Mouse (Mus musculus): ENCODE measurements at regions not wholly inside any gene's neighbourhood (a gene's known extent, or its start where the extent isn't known, plus 50 kb on each side); places are given as distances from the start of the nearest gene placed in this dataset.

DNA sequence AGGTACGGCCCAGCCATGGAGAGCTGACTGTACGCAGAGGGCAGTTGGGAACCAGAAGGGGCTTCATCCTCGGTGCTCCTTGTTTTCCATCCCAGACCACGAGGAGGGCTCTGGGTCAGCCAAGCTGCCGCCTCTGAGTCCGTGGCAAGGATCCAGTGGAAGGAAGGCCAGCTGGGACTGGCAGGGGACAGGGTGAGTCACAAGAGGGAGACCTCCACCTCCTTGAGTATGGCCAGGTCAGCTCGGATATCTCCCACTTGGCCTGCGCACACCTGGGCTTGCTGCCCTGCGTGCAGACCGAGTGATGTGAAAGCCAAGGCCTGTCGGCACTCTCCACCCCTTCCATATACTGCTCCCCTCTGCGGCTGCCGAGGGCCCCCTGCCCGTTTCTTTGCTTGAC, 270.9 kb upstream of the Rtl1 start:
- peak; percentile 4 for DNase-seq (ENCODE audit: extremely low read depth, insufficient read length, low spot score)

DNA sequence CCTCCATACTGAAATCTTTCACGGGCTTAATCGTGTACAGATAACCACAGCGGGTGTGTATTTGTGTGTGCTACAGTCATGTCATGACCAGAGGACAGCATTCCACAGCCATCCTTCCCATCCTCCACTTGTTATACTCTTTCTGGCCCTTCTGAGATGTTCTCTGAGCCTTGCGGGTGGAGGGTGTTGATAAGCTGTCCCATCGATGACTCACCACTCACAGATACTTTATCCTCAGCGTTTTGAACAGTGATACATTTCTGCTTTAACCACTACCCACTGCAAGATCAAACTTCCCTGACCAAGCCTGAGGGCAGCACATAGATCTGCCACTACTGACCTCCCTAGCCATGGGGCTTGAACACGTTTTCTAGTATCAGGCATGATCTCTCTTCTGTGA, 274.3 kb upstream of the Rtl1 start:
- no peak for DNase-seq (ENCODE audit: extremely low read depth, insufficient read length, low spot score)

DNA sequence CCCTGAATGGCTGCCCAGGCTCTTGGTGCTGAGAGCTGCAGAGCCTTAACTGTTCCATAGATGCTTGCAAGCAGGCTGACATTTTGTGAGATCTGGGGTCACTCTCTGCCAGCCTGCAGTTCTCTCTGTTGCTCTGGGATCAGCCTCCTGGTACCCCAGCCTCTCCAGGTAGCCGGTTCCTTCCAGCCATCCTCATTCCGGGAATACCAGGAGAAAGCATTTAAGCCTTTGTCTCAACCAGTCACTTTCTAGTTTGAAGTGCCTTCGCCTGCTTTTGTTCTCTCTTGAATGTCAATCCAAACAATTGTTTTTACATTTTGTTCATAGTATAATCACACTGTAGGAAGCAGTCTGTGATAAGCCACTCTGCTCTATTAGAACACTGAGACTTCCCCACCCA, 281.0 kb upstream of the Rtl1 start:
- no peak for DNase-seq (ENCODE audit: extremely low read depth, insufficient read length, low spot score)

DNA sequence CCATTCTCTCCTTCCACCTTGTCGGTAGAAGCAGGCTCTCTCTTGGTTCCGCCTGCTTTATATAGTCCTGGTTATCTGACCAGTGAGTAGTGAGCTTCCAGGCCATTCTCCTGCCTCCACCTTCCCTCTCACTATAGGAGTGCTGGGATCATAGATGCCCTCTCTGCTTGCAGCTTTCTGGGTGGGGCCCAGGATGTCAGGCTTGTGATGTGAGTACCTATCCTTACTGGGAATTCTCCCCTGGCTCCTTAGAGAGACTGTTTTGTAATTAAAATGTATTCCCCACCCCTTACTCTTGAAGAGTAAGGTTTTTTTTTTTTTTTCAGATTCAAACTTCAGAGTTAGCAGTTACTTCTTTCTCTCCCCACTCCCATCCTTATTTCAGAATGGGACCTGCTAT, 291.1 kb upstream of the Rtl1 start:
- no peak for DNase-seq (ENCODE audit: extremely low read depth, insufficient read length, low spot score)

DNA sequence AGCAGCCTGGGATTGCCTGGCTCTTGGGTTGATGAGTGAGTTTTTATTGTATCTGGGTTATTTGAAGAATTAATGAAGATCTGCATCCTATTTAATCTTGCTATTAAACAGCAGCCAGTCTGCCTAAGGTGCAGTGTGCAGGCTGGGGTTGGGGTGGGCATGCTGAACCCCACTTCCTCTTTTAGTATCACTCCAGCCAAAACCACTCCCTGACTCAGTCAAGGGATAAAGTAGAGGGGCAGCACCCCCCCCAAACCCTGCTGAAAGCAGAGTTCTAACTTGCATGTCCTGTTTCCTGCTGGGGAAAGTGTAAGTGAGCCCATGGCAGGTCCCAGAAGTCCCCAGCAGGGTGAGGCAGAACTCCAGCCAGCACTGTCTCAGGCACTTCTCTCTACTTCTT, 292.7 kb upstream of the Rtl1 start:
- DNase-seq (ENCODE audit: extremely low read depth, insufficient read length, low spot score) = no peak

DNA sequence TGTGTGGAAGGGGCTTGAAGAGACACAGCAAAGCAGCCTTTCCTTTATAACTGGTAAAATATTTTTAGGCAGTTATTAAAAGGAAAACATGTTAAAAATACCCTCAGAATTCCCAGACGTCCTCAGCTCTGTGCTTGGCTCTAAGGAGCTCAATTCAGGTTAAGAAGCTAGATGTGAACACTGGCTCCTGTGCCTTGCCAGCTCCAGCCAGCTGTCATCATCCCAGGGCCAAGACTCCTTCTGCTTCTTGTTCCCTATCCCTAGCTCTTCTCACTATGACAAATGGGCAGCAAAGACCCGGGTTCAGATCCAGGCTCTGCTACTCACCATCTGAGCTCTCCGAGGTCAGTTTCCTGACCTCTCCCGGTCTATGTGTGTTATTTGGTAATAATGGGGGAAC, 293.5 kb upstream of the Rtl1 start:
- DNase-seq (ENCODE audit: extremely low read depth, insufficient read length, low spot score) = no peak

DNA sequence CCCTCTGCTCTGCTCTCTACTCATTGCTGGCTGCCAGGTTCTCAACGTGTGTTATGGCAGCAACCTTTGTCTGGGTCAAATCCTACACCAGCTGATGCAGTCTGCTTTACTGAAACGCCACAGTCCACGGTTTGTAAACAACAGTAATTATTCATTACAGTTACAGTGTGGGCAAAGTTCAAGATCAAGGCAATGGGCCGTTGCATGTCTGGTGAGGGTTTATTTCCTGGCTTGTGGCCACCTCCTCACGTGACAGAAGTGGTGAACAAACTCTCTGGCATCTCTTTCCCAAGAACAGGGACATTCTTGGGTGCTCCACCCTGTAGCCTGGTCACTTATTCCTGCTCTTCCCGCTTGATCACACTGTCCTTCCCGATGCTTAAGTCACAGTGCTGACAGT, 295.3 kb upstream of the Rtl1 start:
- no peak for DNase-seq (ENCODE audit: extremely low read depth, insufficient read length, low spot score)

DNA sequence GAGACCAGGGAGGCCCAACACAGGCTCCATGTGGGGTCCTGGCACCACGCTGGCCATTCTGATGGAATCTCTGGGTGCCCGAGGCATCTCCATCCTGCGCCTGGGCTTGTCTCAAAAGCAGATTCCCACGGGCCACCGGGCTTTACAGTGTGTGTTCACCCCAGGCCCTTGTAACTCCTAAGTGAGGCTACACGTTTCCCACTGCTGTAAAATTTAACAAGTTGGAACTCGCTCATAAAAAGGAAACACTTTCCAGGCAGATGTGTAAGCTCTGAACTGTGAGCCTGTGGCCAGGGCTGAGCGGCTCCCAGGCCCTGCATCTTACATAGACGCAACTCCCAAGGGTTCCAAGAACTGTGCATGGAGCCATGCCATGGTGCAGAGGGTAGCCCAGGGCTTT, 296.3 kb upstream of the Rtl1 start:
- DNase-seq (ENCODE audit: extremely low read depth, insufficient read length, low spot score) = no peak

DNA sequence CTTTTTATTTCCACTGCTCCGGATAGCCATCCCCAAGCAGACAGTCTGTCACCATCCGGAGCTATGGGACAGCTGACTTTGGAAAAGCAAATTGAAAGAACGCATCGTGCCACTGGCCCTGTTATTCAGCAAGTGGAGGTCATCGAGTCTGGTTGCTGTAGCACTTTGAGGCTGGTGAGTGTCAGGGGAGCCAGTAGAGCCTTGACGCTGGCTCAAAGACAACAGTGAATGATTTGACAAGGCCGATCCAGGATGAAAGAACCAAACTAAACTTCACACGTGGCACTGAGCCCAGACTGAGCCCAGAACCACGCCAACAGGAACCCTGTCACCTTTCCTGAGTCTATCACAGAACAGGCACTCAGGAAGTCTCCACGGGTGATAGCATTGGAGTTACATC, 296.8 kb upstream of the Rtl1 start:
- no peak for DNase-seq (ENCODE audit: extremely low read depth, insufficient read length, low spot score)

DNA sequence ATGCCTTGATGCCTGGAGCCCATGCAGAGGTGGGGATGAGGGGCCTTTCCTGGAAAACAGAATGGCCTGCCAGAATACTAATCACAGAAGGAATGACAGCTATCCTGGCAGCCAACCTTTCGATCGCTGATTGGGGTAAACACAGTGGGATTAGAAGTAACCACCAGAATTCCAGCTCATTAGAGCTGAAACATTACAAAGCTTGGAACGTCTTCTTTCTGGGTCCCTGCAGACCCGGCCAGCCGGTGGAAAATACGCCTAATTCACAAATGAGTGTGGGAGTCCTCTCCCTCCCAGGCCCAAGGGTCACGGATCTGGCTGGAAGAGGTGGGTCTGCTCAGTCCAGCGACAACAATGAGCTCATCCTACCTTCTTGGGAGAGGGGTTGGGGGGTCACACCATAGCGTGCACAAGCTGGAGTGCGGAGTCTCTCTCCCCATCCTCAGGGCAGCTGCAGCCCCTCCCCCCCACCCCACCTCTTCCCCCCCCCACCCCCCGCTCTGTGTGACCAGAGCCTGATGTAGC, 297.8 kb upstream of the Rtl1 start:
- no peak for DNase-seq (ENCODE audit: extremely low read depth, insufficient read length, low spot score)

DNA sequence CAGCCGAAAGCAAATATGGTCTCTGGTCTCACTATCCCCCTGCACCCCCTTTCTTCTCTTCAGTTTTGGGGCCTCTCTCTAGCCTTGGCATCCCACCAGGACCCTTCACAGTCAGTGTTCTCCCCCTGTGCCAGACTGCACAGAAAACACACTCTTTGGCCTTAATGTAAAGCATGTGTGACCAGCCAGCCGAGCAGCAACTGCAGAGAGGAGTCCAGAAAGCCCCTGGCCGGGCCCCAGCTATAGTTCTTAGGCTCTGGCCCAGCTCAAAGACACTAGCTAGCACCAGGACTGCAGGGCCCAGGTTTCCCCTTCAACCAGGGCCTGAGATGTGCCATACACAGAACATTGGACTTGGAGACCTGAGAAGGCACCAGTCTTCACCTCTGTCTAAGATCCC, 299.3 kb upstream of the Rtl1 start:
- no peak for DNase-seq (ENCODE audit: extremely low read depth, insufficient read length, low spot score)

DNA sequence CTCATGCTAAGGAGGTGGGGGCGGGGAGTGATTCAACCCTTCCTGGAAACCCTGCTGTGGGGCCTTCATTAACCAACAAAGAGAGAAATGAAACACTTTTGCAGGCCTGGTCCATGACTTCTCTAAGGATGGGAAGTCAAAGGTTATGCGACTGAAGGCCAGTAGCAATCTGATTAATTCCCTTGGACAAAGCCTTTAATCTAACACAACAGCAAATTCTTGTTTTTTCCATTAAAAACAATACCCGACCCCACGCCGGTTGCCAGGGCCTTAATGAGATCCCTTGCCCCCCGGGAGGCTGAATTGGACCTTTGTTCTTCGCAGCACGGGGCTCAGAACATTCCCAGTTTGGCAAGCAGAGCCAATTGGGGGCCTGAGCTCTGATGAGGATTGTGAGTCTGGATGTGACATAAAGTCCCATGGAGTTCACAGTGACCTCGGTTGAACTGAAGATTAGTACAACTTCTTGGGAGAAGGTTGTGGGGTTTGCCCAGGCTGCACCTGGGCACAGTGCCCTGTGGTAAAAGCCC, 310.9 kb upstream of the Rtl1 start:
- no peak for DNase-seq (ENCODE audit: extremely low read depth, insufficient read length, low spot score)

DNA sequence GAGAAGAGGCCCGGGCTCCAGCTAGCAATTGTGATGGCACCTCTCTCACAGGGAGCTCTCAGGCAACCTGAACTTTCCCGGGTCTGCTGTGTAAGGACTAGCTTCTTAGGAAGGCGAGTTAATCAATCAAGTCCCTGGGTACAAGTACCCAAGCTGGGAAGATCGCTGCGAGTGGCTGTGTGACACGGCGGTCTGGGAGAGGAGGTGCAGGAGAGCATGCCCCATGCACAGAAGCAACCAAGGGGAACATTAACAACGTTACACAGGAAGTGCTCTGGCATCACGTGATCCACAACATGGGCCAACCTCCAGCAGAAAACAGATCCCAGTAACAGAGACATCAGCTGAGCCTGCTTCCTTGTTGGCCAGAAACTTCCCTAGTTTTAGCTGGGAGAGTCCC, 311.4 kb upstream of the Rtl1 start:
- DNase-seq (ENCODE audit: extremely low read depth, insufficient read length, low spot score) = no peak

DNA sequence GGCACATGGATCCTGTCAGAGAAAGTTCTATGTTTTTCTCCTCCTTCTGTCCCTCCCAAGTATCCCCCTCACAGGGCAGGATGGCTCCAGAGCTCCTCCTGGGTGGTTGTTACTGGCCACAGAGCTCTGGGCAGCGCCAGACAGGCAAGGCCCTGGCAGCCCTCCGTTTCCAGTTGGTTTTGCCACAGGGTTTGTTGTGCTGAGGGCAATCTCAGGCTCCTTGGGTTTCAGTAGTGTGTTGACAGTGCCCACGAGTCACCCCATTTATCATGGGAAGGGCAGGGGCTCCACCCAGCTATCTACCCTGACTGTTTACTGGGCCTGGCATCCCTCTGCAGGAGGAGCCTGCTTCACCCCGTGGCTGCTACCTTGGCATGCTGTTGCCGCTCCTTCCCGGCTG, 317.6 kb upstream of the Rtl1 start:
- DNase-seq (ENCODE audit: extremely low read depth, insufficient read length, low spot score) = no peak

DNA sequence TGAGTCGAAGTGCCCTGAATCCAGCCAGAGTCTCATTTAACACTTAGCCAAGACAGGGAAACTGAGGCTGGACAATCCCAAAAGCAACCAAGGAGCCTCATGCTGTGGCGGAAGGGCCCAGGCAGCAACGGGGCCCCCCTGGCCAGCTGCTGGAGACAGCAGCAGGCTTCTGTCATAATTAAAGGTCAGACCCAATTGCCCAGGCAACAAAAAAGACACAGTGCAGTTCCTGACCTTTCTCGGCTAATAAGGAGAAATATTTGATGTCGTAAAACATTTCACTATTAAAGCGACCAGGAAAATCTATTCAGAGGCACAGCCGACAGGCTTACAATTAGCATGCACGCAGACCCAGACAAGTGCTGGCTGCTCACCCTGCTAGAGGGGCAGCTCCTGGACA, 318.8 kb upstream of the Rtl1 start:
- no peak for DNase-seq (ENCODE audit: extremely low read depth, insufficient read length, low spot score)

DNA sequence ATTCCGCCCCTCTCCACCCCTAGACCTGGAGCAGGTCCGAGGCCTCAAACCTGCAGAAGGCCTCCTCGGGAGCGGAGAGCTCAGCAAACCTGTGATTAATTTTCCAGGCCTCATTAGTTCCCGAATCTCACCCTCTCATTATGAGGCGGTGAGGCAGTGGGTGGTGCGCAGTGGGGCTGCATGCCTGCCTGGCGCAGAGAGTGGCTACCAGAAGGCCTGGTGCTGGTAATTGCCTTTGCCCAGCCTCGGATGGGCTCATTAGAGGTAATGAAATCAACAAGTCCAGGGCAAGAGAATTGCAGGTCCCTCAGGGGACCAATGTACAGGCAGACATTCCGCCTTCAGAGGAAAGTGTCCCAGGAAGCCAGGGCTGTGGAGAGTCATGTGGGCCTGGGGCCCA, 322.0 kb upstream of the Rtl1 start:
- no peak for DNase-seq (ENCODE audit: extremely low read depth, insufficient read length, low spot score)

DNA sequence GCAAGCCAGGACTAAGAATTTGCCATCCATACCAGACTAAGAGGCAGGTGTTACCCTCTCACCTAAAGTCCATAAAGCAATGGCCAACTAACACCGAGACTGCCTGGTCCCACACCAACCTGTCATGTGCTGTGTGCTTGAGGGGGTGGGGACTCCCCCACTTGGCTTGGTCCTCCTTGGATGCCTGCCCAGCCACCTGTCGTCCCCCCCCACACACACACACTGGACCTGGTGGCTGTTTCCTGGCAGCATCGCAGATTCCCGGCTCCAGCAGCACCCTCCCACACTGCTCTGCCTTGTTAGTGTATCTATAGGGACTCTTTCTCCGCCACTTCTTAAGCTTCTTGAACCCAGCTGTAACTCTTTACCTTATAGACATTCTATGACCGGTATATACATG, 325.7 kb upstream of the Rtl1 start:
- no peak for DNase-seq (ENCODE audit: extremely low read depth, insufficient read length, low spot score)

DNA sequence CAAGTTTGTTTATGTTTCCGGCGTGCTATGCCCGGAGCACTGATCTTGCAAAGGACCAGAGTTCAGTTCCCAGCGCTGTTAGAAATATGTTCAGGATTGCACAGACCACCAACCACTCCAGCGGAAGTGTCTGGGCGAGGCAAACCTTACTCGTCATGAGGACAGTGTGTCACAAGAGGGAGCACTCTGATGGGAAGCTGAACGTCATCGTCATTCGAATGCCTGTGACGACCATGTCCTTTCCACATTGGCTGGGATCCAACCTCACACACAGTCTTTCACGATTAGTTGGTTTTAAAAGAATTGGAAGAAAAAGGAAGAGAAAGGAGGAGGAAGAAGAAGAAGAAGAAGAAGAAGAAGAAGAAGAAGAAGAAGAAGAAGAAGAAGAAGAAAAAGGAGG, 326.5 kb upstream of the Rtl1 start:
- DNase-seq (ENCODE audit: extremely low read depth, insufficient read length, low spot score) = no peak

DNA sequence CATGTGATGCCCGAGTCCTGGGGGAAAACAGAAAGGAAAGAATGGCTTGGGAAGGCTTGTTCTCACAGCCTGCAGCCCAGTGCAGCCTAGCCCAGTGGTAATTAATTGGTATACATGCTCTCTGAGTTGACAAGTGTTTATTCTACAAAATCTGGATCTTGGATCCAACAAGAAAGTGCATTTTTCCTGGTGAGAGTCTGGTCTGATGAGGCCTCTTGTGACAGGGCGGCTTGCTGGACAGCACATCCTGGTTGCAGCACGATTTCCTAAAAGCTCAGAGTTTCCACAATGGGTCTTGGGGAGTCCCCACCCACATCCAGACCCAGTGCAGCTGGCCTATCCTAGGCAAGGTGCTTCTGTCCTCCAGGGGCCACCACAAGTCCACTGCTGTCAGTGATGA, 332.7 kb upstream of the Dio3 start:
- DNase-seq (ENCODE audit: extremely low read depth, insufficient read length, low spot score) = no peak

DNA sequence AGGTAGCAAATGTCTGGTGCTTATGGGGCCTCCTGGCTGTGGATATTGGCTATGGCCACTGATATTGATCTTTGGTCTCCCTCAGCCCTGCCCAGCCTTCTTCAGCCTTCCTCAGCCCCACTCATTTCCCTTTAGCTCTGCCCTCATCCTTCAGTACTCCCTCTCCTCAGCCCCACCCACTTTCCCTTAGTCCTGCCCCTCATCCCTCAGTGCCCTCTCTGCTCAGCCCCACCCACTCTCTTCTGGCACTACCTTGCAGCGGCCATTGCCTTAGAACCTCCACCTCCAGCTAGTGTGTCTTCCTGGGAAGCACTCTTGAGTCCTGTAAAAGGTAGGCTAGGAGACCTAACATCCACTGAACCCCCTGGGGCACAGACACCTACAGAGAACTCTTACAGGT, 331.9 kb upstream of the Dio3 start:
- no peak for DNase-seq (ENCODE audit: extremely low read depth, insufficient read length, low spot score)

DNA sequence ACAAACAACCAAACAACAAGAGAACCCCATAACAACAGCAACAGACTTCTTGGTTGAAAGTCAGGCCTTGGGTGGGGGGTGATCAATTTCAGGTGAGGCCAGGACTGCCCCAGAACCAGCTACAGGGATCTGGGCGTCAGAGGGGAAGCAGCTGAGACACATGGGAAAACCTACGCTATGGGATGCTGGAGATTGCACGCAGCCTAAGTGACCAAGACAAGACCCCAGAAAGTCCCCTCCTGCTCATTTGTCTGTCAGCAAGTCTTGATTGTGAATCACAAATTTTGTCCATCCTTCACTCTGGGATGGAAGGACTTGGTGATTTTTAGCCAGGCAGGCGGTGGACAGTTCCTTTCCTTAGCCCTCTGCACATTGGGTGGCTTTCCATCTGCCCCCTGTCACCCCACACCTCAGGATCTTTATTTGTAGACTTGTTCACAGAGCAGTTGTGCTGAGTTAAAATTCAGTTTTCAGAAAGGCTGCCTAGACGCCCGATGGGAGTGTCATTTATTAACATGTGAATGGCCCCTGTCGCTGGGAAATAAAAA, 330.9 kb upstream of the Dio3 start:
- no peak for DNase-seq (ENCODE audit: extremely low read depth, insufficient read length, low spot score)

DNA sequence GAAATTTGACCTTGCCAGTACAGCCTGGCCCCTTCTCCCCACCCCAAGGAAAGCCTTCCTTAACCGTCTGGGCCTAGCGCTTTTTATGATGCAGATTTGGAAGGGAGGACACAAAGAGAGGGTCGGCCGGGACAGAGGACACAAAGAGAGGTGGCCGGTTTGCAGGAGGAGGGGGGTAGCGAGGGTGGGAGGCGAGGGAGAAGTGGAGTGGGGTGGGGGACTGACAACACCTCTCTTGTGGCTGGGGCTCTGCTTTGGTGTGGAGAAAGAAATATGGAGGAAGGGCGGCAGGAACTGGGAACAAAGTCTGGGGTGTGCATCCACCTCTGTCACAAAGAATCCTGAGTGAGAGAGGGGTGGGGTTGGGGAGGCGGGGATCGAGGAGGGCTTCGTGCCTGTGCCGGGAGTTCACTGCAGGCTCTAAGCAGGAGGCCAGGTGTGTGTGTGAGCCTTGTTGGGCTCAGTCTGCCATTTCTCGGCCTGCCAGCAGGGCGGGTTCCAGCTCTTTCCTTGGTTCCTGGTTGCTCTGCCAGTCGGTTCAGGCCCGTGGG, 330.4 kb upstream of the Dio3 start:
- no peak for DNase-seq (ENCODE audit: extremely low read depth, insufficient read length, low spot score)

All from 3134 (cell line).